In the genomic region with DNA sequence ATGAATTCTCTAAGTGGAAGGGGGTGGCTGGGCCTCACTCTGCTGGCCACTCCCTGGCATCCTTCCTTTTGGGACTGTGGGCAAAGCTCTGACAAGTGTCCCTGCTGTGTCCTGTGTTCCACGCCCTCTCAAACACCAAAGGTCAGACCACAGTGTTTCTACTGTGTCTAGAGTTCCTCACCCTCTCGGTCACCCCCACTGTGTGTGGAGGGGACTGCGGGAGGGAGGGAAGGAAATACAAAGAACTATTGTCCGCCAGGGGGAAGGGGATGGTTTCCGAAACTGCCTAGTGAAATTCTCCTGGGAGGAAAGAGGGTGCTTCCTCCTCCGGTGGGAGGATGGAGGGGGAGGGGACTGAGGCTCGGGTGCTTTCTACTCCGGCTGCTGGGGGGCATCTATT, we compare ENCODE assay signal across 8 mouse cellular contexts. TPM values are rescaled to one million over a fixed set of nuclear protein-coding genes. Genes with fewer than 3 reads are reported as not detected.
A peak's percentile ranks its signal among the peaks of the same experiment; 100 is the strongest.
DNase-seq lines count a peak whose midpoint lies in the region; ATAC-seq and TF ChIP-seq lines count a peak whose summit lies in the region.

No protein-coding gene starts in this region.

- H3K9me3 ChIP-seq in embryonic facial prominence, embryonic 14.5 days (ENCODE audit: control insufficient read depth, low read length): no peaks in the 10 kb centered on the region
- no peaks in the 10 kb centered on the region for H3K9me3 ChIP-seq in intestine, embryonic 16.5 days (ENCODE audit: control insufficient read depth, low read length)
- H3K9me3 ChIP-seq in midbrain, postnatal 0 days (ENCODE audit: low read length): no peaks in the 10 kb centered on the region

- no peak; the same call in 1 of the 2 replicates for ATAC-seq in embryonic facial prominence, embryonic 14.5 days (ENCODE audit: low read depth)
- no peak for ATAC-seq in intestine, embryonic 16.5 days
- ATAC-seq in midbrain, postnatal 0 days (ENCODE audit: low FRiP score): no peak

- H3K27me3 ChIP-seq in embryonic facial prominence, embryonic 14.5 days (replicated peaks; ENCODE audit: control insufficient read depth, insufficient read depth, low read length): no peaks in the 10 kb centered on the region
- no peaks in the 10 kb centered on the region for H3K27me3 ChIP-seq in intestine, embryonic 16.5 days (replicated peaks; ENCODE audit: control insufficient read depth, insufficient read depth, low read length)
- H3K27me3 ChIP-seq in midbrain, postnatal 0 days (ENCODE audit: insufficient read depth, low read length): no peaks in the 10 kb centered on the region

- peaks cover 41% of the 10 kb centered on the region for H3K36me3 ChIP-seq in embryonic facial prominence, embryonic 14.5 days (ENCODE audit: control insufficient read depth, insufficient read depth, low read length)
- peaks cover 16% of the 10 kb centered on the region for H3K36me3 ChIP-seq in intestine, embryonic 16.5 days (ENCODE audit: control insufficient read depth, insufficient read depth, low read length)
- no peaks in the 10 kb centered on the region for H3K36me3 ChIP-seq in midbrain, postnatal 0 days (ENCODE audit: insufficient read depth, low read length)

- H3K4me1 ChIP-seq in embryonic facial prominence, embryonic 14.5 days (ENCODE audit: control insufficient read depth, insufficient read depth, low read length): peaks cover 23% of the 10 kb centered on the region
- H3K4me1 ChIP-seq in intestine, embryonic 16.5 days (ENCODE audit: control insufficient read depth, insufficient read depth, low read length): peaks cover 25% of the 10 kb centered on the region
- peaks cover 5% of the 10 kb centered on the region for H3K4me1 ChIP-seq in midbrain, postnatal 0 days (ENCODE audit: insufficient read depth, low read length)

- DNase-seq in layer of hippocampus, adult 9-11 months: peak; percentile 62
- DNase-seq in layer of hippocampus, adult 9-10 months (ENCODE audit: low spot score): no peak
- DNase-seq in embryonic facial prominence, embryonic 14.5 days (ENCODE audit: low spot score): no peak
- peak; percentile 27 for DNase-seq in midbrain, postnatal 0 days (ENCODE audit: low spot score)
- no peak for DNase-seq in spleen, postnatal 4 days (ENCODE audit: low spot score in 2 of 2)
- DNase-seq in left cerebral cortex, adult 18-20 months (ENCODE audit: low spot score in 2 of 2): no peak
- DNase-seq in cerebellum, postnatal 10 days: no peak

- no peak for TF ChIP-seq CTCF in midbrain, postnatal 0 days (IDR thresholded peaks at IDR 0.05)

- peak overlapping the region; percentile 51; the same call in 1 of the 2 replicates for H3K9ac ChIP-seq in embryonic facial prominence, embryonic 14.5 days (ENCODE audit: low read depth, low read length)
- peak overlapping the region; percentile 58 for H3K9ac ChIP-seq in intestine, embryonic 16.5 days (ENCODE audit: low read depth, low read length)
- no peak overlapping the region for H3K9ac ChIP-seq in midbrain, postnatal 0 days (replicated peaks; ENCODE audit: low read length, poor library complexity, severe bottlenecking)

- WGBS in embryonic facial prominence, embryonic 14.5 days: 11% methylated on average over 8 of the region's 8 CpGs
- 24% methylated on average over 8 of the region's 8 CpGs for WGBS in intestine, embryonic 16.5 days
- 10% methylated on average over 8 of the region's 8 CpGs for whole genome bisulfite sequencing in midbrain, postnatal 0 days

- peak overlapping the region; percentile 68 for H3K4me2 ChIP-seq in embryonic facial prominence, embryonic 14.5 days (ENCODE audit: low read depth, low read length)
- peak overlapping the region; percentile 91 for H3K4me2 ChIP-seq in intestine, embryonic 16.5 days (ENCODE audit: low read depth, low read length)
- H3K4me2 ChIP-seq in midbrain, postnatal 0 days (ENCODE audit: low read depth, low read length, poor library complexity, severe bottlenecking): peak overlapping the region; percentile 95

- peak overlapping the region; percentile 95 for H3K27ac ChIP-seq in embryonic facial prominence, embryonic 14.5 days (replicated peaks; ENCODE audit: low read depth, low read length)
- H3K27ac ChIP-seq in intestine, embryonic 16.5 days (ENCODE audit: low read length): peak overlapping the region; percentile 95; the same call in 1 of the 2 replicates
- H3K27ac ChIP-seq in midbrain, postnatal 0 days (ENCODE audit: low read depth, low read length): no peak overlapping the region

- H3K4me3 ChIP-seq in embryonic facial prominence, embryonic 14.5 days (ENCODE audit: low read depth, low read length): peak overlapping the region; percentile 43
- peak overlapping the region; percentile 63 for H3K4me3 ChIP-seq in intestine, embryonic 16.5 days (ENCODE audit: low read length)
- peak overlapping the region; percentile 45; the same call in 1 of the 2 replicates for H3K4me3 ChIP-seq in midbrain, postnatal 0 days (ENCODE audit: low read depth, low read length)

RNA-seq across cellular contexts. Expression of gene Smtn, which starts 5.5 kb away (rescaled TPM):
- 100 and 116 TPM in 2 replicates for polyA plus RNA-seq in embryonic facial prominence, embryonic 14.5 days (2014; fragmentation: Nextera tagmentation; extraction: Ambion mirVana)
- 78.2 and 80.1 TPM in 2 replicates for polyA plus RNA-seq in intestine, embryonic 16.5 days (2015; fragmentation: Nextera tagmentation; extraction: Ambion mirVana)
- total RNA-seq in midbrain, postnatal 0 days (2014; rRNA removed): 7.3 and 9.9 TPM in 2 replicates
- 8.0 and 8.1 TPM in 2 replicates for polyA plus RNA-seq in midbrain, postnatal 0 days (2015; fragmentation: Nextera tagmentation; extraction: Ambion mirVana)
- 1 to 10 TPM; 6.0 to 6.5 TPM for total RNA-seq in left cerebral cortex, adult 18-20 months (2021)

RNA-seq across cellular contexts. Expression of gene Selenom, which starts 20.5 kb away (rescaled TPM):
- 204 and 215 TPM in 2 replicates for polyA plus RNA-seq in embryonic facial prominence, embryonic 14.5 days (2014; fragmentation: Nextera tagmentation; extraction: Ambion mirVana)
- 182 and 185 TPM in 2 replicates for polyA plus RNA-seq in intestine, embryonic 16.5 days (2015; fragmentation: Nextera tagmentation; extraction: Ambion mirVana)
- total RNA-seq in midbrain, postnatal 0 days (2014; rRNA removed): 244 and 290 TPM in 2 replicates
- polyA plus RNA-seq in midbrain, postnatal 0 days (2015; fragmentation: Nextera tagmentation; extraction: Ambion mirVana): 298 and 349 TPM in 2 replicates
- 100 to 1,000 TPM; 137 to 148 TPM for total RNA-seq in left cerebral cortex, adult 18-20 months (2021)

RNA-seq across cellular contexts. Expression of gene Inpp5j, which starts 30.3 kb away (rescaled TPM):
- polyA plus RNA-seq in embryonic facial prominence, embryonic 14.5 days (2014; fragmentation: Nextera tagmentation; extraction: Ambion mirVana): 0.81 and 1.0 TPM in 2 replicates
- polyA plus RNA-seq in intestine, embryonic 16.5 days (2015; fragmentation: Nextera tagmentation; extraction: Ambion mirVana): 5.6 and 5.9 TPM in 2 replicates
- total RNA-seq in midbrain, postnatal 0 days (2014; rRNA removed): 10.5 and 10.6 TPM in 2 replicates
- 17.3 and 19.3 TPM in 2 replicates for polyA plus RNA-seq in midbrain, postnatal 0 days (2015; fragmentation: Nextera tagmentation; extraction: Ambion mirVana)
- total RNA-seq in left cerebral cortex, adult 18-20 months (2021): 10 to 100 TPM; 51.9 to 53.4 TPM

RNA-seq across cellular contexts. Expression of gene Pla2g3, which starts 46.9 kb away (rescaled TPM):
- polyA plus RNA-seq in embryonic facial prominence, embryonic 14.5 days (2014; fragmentation: Nextera tagmentation; extraction: Ambion mirVana): 0.36 and 0.41 TPM in 2 replicates
- 0.33 and 0.43 TPM in 2 replicates for polyA plus RNA-seq in intestine, embryonic 16.5 days (2015; fragmentation: Nextera tagmentation; extraction: Ambion mirVana)
- total RNA-seq in midbrain, postnatal 0 days (2014; rRNA removed): 27.4 and 33.1 TPM in 2 replicates
- polyA plus RNA-seq in midbrain, postnatal 0 days (2015; fragmentation: Nextera tagmentation; extraction: Ambion mirVana): 15.4 and 20.1 TPM in 2 replicates
- total RNA-seq in left cerebral cortex, adult 18-20 months (2021): 1 to 10 TPM; 2.7 to 3.4 TPM

Comparison
In these comparisons a context has a peak if more than half of its experiments do, and no peak if none do; other contexts are left out.
1. DNase-seq: peak in layer of hippocampus, adult 9-11 months (single experiment) and midbrain, postnatal 0 days (single experiment); none in layer of hippocampus, adult 9-10 months (single experiment), embryonic facial prominence, embryonic 14.5 days (single experiment), spleen, postnatal 4 days (0 of 2), left cerebral cortex, adult 18-20 months (0 of 2) and cerebellum, postnatal 10 days (0 of 2).
2. Peak in every context shown above with its lines, with median percentiles within 50 percentile points of each other: H3K4me2 ChIP-seq and H3K4me3 ChIP-seq.